Mouse (Mus musculus): ENCODE results near the gene Snupn. TPM values are rescaled to one million over a fixed set of nuclear protein-coding genes. Genes with fewer than 3 reads are reported as not detected.

The Snupn gene
- total RNA-seq, 1 experiment from 2014 or later = 15.0 TPM

GRCm38 (mm10) chr9:57012393-57012792 is 61.7 kb downstream of the Snupn start:
- no peak for DNase-seq

DNA sequence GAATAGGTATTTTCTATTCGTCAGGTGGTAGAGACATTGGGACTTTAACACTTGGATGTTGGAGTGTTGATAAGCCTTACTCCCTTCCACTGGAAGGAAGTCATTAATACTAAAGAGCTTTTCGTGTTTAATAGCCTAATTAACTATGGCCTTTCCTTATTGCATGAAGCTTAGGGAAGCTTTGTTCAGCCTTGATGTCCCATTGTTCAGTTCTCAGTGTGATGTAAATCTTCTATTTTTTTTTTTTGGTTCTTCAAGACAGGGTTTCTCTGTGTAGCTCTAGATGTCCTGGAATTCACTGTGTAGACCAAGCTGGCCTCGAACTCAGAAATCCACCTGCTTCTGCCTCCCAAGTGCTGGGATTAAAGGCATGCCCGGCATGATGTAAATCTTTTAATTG is 62.2 kb downstream of the Snupn start:
- DNase-seq = no peak

- no peak for DNase-seq
These were observed 63.1 kb downstream of the Snupn start for GRCm38 (mm10) chr9:57013756-57014155.

DNA sequence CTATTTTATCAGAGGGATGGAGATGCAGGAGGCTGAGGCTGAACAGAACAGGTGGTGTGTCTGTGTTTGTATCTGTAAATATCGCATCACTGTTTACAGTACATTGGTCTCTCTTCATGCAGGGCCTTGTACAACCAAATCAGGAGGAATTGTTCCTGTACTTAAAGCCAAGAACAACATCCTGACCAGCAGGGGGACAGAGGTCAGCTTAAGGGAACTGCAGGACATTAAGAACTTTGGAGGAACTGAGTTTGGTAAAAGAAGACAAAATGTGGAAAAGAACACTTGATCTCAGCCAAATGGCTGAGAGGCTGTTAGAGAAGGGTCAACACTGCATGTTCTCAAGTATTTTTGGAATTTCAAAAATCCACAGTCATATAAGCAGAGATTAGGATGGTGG is 64.1 kb downstream of the Snupn start:
- DNase-seq = no peak

DNA sequence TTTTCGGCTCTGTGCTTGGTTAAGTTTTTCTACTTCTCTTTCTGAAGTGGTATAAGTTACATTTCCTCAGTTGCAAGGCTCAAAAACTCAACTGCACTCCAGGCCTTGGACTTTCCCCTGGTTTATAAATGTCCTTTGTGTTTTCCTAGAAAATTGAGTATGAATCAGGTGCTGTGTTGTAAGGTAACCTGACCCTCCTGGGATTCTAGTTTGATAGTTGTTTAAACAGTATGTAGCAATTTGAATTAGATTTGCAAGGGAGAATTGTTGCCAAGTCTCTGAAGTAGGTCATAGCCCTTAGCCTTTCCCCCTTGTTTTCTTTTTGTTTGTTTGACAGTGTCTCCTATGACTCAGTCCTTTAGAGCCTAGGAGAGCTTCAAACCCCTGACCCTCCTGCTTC is 67.0 kb downstream of the Snupn start:
- no peak for DNase-seq

DNA sequence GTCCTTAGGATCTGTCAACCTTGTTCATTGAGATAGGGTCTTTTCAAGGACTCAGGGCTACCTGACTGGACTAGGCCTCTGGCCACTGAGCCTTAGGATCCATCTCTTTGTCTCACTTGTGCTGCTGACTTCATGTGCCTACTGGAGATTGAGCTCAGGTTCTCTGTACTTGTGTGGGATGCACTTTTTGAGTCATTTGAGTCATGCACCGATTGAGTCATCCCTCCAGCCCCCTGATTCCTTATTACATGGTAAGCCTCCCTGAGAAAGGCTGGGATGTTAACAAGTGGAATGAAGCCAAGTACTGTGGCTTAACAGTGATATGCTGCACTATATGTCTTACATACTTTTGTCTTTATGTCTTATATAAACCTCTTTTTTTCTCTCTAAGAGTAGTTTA is 81.1 kb downstream of the Snupn start:
- DNase-seq = no peak

Other genes with a start within 250 kb of the Snupn start
- 0.86 and 1.1 TPM in 2 replicates for gene Lingo1, start 154.4 kb upstream of the Snupn start, total RNA-seq (2021)
- 1.6 and 1.8 TPM in 2 replicates for gene Odf3l1, start 86.2 kb upstream of the Snupn start, total RNA-seq (2021)
- 10.0 and 10.4 TPM in 2 replicates for gene Cspg4, start 85.8 kb upstream of the Snupn start, total RNA-seq (2021)
- 28.6 and 35.1 TPM in 2 replicates for gene Snx33, start 22.5 kb upstream of the Snupn start, total RNA-seq (2021)
- gene Imp3, start 13.4 kb upstream of the Snupn start, total RNA-seq (2021) = 87.0 and 105 TPM in 2 replicates
- gene Ptpn9, start 44.0 kb downstream of the Snupn start, total RNA-seq (2021) = 46.9 and 60.9 TPM in 2 replicates
- 59.6 and 73.2 TPM in 2 replicates for gene Sin3a, start 121.2 kb downstream of the Snupn start, total RNA-seq (2021)
- 140 and 170 TPM in 2 replicates for gene Man2c1, start 179.8 kb downstream of the Snupn start, total RNA-seq (2021)
- 8.9 and 13.9 TPM in 2 replicates for gene Neil1, start 197.4 kb downstream of the Snupn start, total RNA-seq (2021)
- gene Commd4, start 207.5 kb downstream of the Snupn start, total RNA-seq (2021) = 44.0 and 65.3 TPM in 2 replicates